Mouse (Mus musculus) liver, embryonic 14.5 days (tissue): ENCODE measurements around the gene Ovol3.

Source experiments
- CTCF ChIP-seq: IDR thresholded peaks from 2 replicates; pipeline ENCODE4 v1.5.1; 2016; ENCODE audit warnings: antibody characterized with exemption, low read depth, control low read depth
- EP300 ChIP-seq: IDR thresholded peaks from 2 replicates; pipeline ENCODE4 v1.6.1; 2016; ENCODE audit warnings: antibody characterized with exemption, low read depth

DNA sequence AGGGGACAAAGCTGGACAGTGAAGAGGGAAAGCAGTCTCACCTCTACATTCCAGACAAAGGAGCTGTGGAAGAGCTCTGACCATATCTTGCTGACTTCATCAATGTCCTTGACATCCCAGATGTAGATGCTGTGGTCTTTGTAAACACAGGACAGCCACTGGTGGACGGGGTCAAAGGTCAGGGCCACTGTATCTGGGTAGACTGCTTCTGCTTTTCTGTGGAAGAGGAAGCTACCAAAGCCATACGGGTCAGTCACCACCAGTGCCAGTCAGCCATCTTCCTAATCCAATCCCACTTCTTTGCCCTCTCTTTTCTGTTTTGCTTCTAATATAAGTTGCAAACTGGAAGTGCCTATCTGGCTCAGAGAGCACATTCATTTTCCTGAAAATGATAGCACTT, 29.5 kb upstream of the Ovol3 start:
- no peak for TF ChIP-seq CTCF
- no peak for TF ChIP-seq EP300
